Mouse (Mus musculus): ENCODE results near the gene Stk19.

Stk19 gene

GRCm38 (mm10) chr17:34836856-34837221 lies at the start of gene Stk19, which contains the start of gene Dxo:
TSS of gene Stk19 (minus strand) at chr17:34836945.
TSS of gene Dxo (plus strand) at chr17:34837019.
- peak; percentile 93 for DNase-seq (ENCODE audit: low spot score)

- DNase-seq (ENCODE audit: low spot score), result no peak
Observed at GRCm38 (mm10) chr17:34885615-34886014, 48.9 kb upstream of the Stk19 start.

GRCm38 (mm10) chr17:34884704-34885103 lies 48.0 kb upstream of the Stk19 start:
- no peak for DNase-seq (ENCODE audit: low spot score)

GRCm38 (mm10) chr17:34883332-34883731 lies 46.6 kb upstream of the Stk19 start:
- no peak for DNase-seq (ENCODE audit: low spot score)

GRCm38 (mm10) chr17:34881683-34882310 lies 45.1 kb upstream of the Stk19 start, which contains the start of gene Gm20547:
TSS of gene Gm20547 (minus strand) at chr17:34882042.
- no peak for DNase-seq (ENCODE audit: low spot score)

GRCm38 (mm10) chr17:34881166-34881565 lies 44.4 kb upstream of the Stk19 start:
- DNase-seq (ENCODE audit: low spot score), result no peak

GRCm38 (mm10) chr17:34879336-34879879 lies 42.7 kb upstream of the Stk19 start, which contains the start of gene Zbtb12:
TSS of gene Zbtb12 (plus strand) at chr17:34879483.
- DNase-seq (ENCODE audit: low spot score), result no peak

GRCm38 (mm10) chr17:34874321-34874720 lies 37.6 kb upstream of the Stk19 start:
- DNase-seq (ENCODE audit: low spot score), result no peak

- DNase-seq (ENCODE audit: low spot score), result no peak
Observed at GRCm38 (mm10) chr17:34865981-34866380, 29.2 kb upstream of the Stk19 start.

GRCm38 (mm10) chr17:34862416-34863081 lies 25.8 kb upstream of the Stk19 start, which contains the start of gene Cfb:
TSS of gene Cfb (minus strand) at chr17:34862518.
- DNase-seq (ENCODE audit: low spot score), result no peak

- no peak for DNase-seq (ENCODE audit: low spot score)
Observed at GRCm38 (mm10) chr17:34861704-34862415, 25.1 kb upstream of the Stk19 start.

GRCm38 (mm10) chr17:34860514-34860913 lies 23.8 kb upstream of the Stk19 start:
- no peak for DNase-seq (ENCODE audit: low spot score)

GRCm38 (mm10) chr17:34858670-34859069 lies 21.9 kb upstream of the Stk19 start:
- DNase-seq (ENCODE audit: low spot score), result no peak

- DNase-seq (ENCODE audit: low spot score), result no peak
Observed at GRCm38 (mm10) chr17:34855825-34856224, 19.1 kb upstream of the Stk19 start.

- no peak for DNase-seq (ENCODE audit: low spot score)
Observed at GRCm38 (mm10) chr17:34854761-34855160, 18.0 kb upstream of the Stk19 start.

- no peak for DNase-seq (ENCODE audit: low spot score)
Observed at GRCm38 (mm10) chr17:34853511-34853910, 16.8 kb upstream of the Stk19 start.

- no peak for DNase-seq (ENCODE audit: low spot score)
Observed at GRCm38 (mm10) chr17:34850517-34851125, 13.9 kb upstream of the Stk19 start.

- peak; percentile 87 for DNase-seq (ENCODE audit: low spot score)
Observed at GRCm38 (mm10) chr17:34849722-34850516, 13.2 kb upstream of the Stk19 start, which contains the start of the genes Skiv2l and Nelfe. TSS of gene Skiv2l (minus strand) at chr17:34850210. TSS of gene Nelfe (plus strand) at chr17:34850391.

- DNase-seq (ENCODE audit: low spot score), result no peak
Observed at GRCm38 (mm10) chr17:34847615-34848014, 10.9 kb upstream of the Stk19 start.

GRCm38 (mm10) chr17:34847192-34847591 lies 10.4 kb upstream of the Stk19 start:
- no peak for DNase-seq (ENCODE audit: low spot score)

- DNase-seq (ENCODE audit: low spot score), result no peak
Observed at GRCm38 (mm10) chr17:34844884-34845283, 8.1 kb upstream of the Stk19 start.

Data from layer of hippocampus, adult 9-10 months (tissue).